Mouse (Mus musculus): ENCODE data around the gene Mpdz. TPM values are rescaled to one million over a fixed set of nuclear protein-coding genes. Genes with fewer than 3 reads are reported as not detected.

The Mpdz gene
- polyA plus RNA-seq, 1 experiment from 2014 or later, result 32.8 TPM

DNA sequence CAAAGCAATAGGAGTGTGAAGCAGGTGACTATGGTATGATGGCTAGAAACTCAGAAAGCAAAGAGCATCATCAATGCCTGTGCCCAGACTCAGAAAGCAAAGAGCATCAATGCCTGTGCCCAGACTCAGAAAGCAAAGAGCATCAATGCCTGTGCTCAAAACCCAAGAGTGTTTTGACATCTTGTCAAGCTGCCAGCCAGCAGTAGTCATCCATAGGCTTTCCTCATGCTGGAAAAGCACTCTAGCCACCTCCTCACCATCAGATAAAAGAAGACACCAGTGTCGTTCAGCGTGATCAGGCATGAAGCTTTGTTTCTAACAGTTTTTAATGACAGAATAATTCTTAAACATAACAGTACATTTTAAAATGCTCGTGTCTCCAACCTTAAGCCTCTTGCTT is 8.7 kb downstream of the Mpdz start:
- H3K27ac ChIP-seq, result no peak overlapping the region
- H3K4me1 ChIP-seq, result peaks cover 13% of the 10 kb centered on the region; the same call in 1 of the 2 replicates
- H3K4me3 ChIP-seq, result no peak overlapping the region
- H3K9me3 ChIP-seq, result no peaks in the 10 kb centered on the region
- DNase-seq (ENCODE audit: low spot score), result no peak
- H3K36me3 ChIP-seq, result no peaks in the 10 kb centered on the region
- WGBS, result 67% methylated on average over 3 of the region's 3 CpGs
- H3K27me3 ChIP-seq (ENCODE audit: insufficient read depth, poor library complexity, severe bottlenecking), result no peaks in the 10 kb centered on the region

- no peak overlapping the region for H3K4me3 ChIP-seq
- H3K27ac ChIP-seq, result no peak overlapping the region
- peaks cover 5% of the 10 kb centered on the region; the same call in 1 of the 2 replicates for H3K36me3 ChIP-seq
- H3K9me3 ChIP-seq, result no peaks in the 10 kb centered on the region
- 81% methylated on average over 4 of the region's 4 CpGs for WGBS
- DNase-seq (ENCODE audit: low spot score), result no peak
- H3K4me1 ChIP-seq, result peaks cover 15% of the 10 kb centered on the region; the same call in 1 of the 2 replicates
- H3K27me3 ChIP-seq (ENCODE audit: insufficient read depth, poor library complexity, severe bottlenecking), result no peaks in the 10 kb centered on the region
Observed at GRCm38 (mm10) chr4:81430826-81431225, 11.8 kb downstream of the Mpdz start.

DNA sequence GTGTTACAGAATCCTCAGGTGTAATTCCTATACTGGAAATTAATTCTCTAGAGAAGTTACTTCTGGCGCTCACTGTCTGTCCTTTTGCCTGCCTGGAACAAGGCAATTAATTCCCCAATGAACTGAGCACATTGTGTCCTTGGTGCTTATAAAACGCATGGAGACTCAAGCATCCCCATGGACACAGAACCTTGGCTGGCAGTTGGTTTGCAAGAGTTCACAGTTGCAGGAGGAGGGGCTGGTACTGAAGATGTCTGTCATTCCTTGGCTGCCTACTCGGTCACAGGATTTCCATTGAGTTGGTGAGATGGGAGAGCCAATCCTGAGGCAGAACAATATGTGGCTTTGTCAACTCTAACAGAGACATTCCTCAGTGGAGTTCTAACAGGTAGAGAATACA is 12.5 kb downstream of the Mpdz start:
- H3K27ac ChIP-seq, result no peak overlapping the region
- H3K9me3 ChIP-seq, result no peaks in the 10 kb centered on the region
- no peak for DNase-seq (ENCODE audit: low spot score)
- WGBS, result 71% methylated on average over 3 of the region's 3 CpGs
- peaks cover 17% of the 10 kb centered on the region; the same call in 1 of the 2 replicates for H3K4me1 ChIP-seq
- peaks cover 5% of the 10 kb centered on the region; the same call in 1 of the 2 replicates for H3K36me3 ChIP-seq
- no peaks in the 10 kb centered on the region for H3K27me3 ChIP-seq (ENCODE audit: insufficient read depth, poor library complexity, severe bottlenecking)
- no peak overlapping the region for H3K4me3 ChIP-seq

DNA sequence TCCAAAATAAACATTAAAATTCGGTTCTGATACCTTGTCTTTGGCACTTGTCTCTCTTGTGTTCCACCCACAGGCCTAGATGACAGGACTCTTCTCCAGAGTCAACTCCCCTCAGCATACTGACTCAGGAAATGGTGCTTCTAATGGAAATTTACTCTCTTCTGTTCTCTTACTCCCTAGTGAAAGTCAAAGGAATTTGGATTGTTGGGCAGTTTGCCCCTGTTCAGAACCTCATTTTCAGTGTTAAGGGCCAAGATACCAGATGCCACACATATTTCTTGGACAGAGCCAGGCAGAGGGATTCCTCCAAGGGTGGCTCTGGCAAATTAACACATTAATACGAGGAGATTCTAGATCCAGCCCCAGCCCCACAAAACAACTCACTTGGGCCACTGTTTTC is 12.9 kb downstream of the Mpdz start:
- Histone ChIP-seq H3K4me3 (no peak overlapping the region), H3K27ac (no peak overlapping the region), H3K27me3 (ENCODE audit: insufficient read depth, poor library complexity, severe bottlenecking) (no peaks in the 10 kb centered on the region), H3K36me3 (peaks cover 5% of the 10 kb centered on the region; the same call in 1 of the 2 replicates), H3K4me1 (peaks cover 17% of the 10 kb centered on the region; the same call in 1 of the 2 replicates), H3K9me3 (no peaks in the 10 kb centered on the region)
- 70% methylated on average over 2 of the region's 2 CpGs for WGBS
- DNase-seq (ENCODE audit: low spot score), result no peak

DNA sequence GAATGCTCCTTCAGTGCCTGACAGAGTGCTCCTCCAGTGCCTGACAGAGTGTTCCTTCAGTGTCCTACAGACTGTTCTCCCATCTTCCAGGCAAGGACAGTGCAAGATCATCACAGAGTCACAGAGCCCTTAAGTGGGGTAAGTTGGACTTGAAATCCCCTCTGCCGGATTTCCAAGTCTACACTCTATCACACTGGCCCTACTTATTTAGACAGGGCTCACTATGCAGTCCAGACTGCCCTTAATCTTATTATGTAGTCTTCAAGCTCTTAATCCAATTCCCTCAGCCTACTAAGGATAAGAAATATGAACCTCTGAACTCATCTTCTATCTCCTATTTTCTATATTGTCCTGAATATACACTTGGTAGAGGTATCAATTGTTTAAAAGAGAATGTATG is 19.1 kb downstream of the Mpdz start:
- H3K27ac ChIP-seq, result no peak overlapping the region
- H3K36me3 ChIP-seq, result peaks cover 4% of the 10 kb centered on the region; the same call in 1 of the 2 replicates
- whole genome bisulfite sequencing, result 67% methylated on average over 1 of the region's 1 CpGs
- H3K4me1 ChIP-seq, result peaks cover 8% of the 10 kb centered on the region; the same call in 1 of the 2 replicates
- no peaks in the 10 kb centered on the region for H3K9me3 ChIP-seq
- no peak for DNase-seq (ENCODE audit: low spot score)
- no peaks in the 10 kb centered on the region for H3K27me3 ChIP-seq (ENCODE audit: insufficient read depth, poor library complexity, severe bottlenecking)
- H3K4me3 ChIP-seq, result no peak overlapping the region

GRCm38 (mm10) chr4:81421621-81422020 is 21.0 kb downstream of the Mpdz start:
- WGBS, result 49% methylated on average over 2 of the region's 2 CpGs
- Histone ChIP-seq H3K4me1 (peaks cover 9% of the 10 kb centered on the region; the same call in 1 of the 2 replicates), H3K36me3 (no peaks in the 10 kb centered on the region), H3K27ac (no peak overlapping the region), H3K4me3 (no peak overlapping the region), H3K9me3 (no peaks in the 10 kb centered on the region), H3K27me3 (ENCODE audit: insufficient read depth, poor library complexity, severe bottlenecking) (no peaks in the 10 kb centered on the region)
- DNase-seq (ENCODE audit: low spot score), result no peak

- Histone ChIP-seq H3K4me3 (no peak overlapping the region), H3K9me3 (no peaks in the 10 kb centered on the region), H3K4me1 (peaks cover 5% of the 10 kb centered on the region; the same call in 1 of the 2 replicates), H3K36me3 (no peaks in the 10 kb centered on the region), H3K27ac (no peak overlapping the region), H3K27me3 (ENCODE audit: insufficient read depth, poor library complexity, severe bottlenecking) (no peaks in the 10 kb centered on the region)
- DNase-seq (ENCODE audit: low spot score), result no peak
- 89% methylated on average over 10 of the region's 10 CpGs for WGBS
Observed at GRCm38 (mm10) chr4:81415324-81416026, 27.1 kb downstream of the Mpdz start.

DNA sequence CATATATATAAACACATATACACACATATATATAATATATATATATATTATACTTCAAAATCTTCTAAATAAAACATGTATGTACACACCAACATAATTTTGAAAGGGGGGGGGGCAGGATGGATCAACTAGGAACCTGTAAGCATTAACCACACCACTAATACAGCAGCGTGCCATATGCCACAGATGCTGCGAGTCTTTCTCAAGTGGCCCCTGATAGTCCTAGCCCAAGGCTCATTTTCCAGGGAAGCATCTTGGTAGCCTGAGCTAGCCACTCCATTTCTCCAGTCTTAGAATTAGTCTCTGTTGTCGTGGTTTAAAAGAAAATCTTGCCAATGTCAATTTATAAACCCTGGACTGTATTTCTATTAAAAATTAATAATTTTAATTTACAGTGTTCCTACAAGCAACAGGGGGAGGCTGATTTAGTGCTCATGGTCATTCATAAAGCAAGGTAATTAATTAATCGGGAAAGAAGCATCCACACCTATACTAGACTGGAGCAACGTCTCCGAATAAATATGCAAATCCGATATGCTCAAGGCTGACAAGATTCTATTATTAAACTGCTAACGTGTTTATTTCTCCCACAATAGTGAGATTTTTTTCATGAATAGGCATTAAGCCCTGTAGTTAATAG is 27.8 kb downstream of the Mpdz start:
- Histone ChIP-seq H3K27ac (no peak overlapping the region), H3K9me3 (no peaks in the 10 kb centered on the region), H3K27me3 (ENCODE audit: insufficient read depth, poor library complexity, severe bottlenecking) (no peaks in the 10 kb centered on the region), H3K4me3 (no peak overlapping the region), H3K36me3 (no peaks in the 10 kb centered on the region), H3K4me1 (peaks cover 5% of the 10 kb centered on the region; the same call in 1 of the 2 replicates)
- WGBS, result 95% methylated on average over 8 of the region's 8 CpGs
- DNase-seq (ENCODE audit: low spot score), result no peak

- DNase-seq (ENCODE audit: low spot score), result no peak
- Histone ChIP-seq H3K27ac (no peak overlapping the region), H3K36me3 (peaks cover 10% of the 10 kb centered on the region), H3K27me3 (ENCODE audit: insufficient read depth, poor library complexity, severe bottlenecking) (no peaks in the 10 kb centered on the region), H3K4me1 (no peaks in the 10 kb centered on the region), H3K4me3 (no peak overlapping the region), H3K9me3 (no peaks in the 10 kb centered on the region)
- 83% methylated on average over 6 of the region's 6 CpGs for WGBS
Observed at GRCm38 (mm10) chr4:81396883-81397282, 45.7 kb downstream of the Mpdz start.

DNA sequence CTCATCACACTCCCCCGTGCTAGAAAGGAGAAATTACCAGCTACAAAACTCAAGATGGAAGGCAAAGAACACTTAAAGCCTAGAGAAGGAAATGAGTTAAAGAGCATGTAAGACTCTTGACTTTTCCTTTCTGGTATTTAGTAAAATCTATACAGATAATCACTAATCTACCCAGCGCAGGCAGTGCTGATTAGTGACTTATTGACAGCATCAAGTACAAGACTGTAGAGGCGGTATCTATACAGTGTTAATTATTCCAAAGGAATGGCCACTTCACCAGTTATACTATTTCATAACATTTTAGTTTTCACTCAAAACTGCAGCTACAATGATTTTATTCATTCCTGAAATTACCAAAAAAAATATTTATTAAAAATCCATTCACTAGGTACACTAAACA is 49.7 kb downstream of the Mpdz start:
- WGBS, result 80% methylated on average over 3 of the region's 3 CpGs
- Histone ChIP-seq H3K9me3 (no peaks in the 10 kb centered on the region), H3K36me3 (peaks cover 10% of the 10 kb centered on the region), H3K27ac (no peak overlapping the region), H3K4me3 (no peak overlapping the region), H3K27me3 (ENCODE audit: insufficient read depth, poor library complexity, severe bottlenecking) (no peaks in the 10 kb centered on the region), H3K4me1 (peaks cover 11% of the 10 kb centered on the region)
- DNase-seq (ENCODE audit: low spot score), result no peak

DNA sequence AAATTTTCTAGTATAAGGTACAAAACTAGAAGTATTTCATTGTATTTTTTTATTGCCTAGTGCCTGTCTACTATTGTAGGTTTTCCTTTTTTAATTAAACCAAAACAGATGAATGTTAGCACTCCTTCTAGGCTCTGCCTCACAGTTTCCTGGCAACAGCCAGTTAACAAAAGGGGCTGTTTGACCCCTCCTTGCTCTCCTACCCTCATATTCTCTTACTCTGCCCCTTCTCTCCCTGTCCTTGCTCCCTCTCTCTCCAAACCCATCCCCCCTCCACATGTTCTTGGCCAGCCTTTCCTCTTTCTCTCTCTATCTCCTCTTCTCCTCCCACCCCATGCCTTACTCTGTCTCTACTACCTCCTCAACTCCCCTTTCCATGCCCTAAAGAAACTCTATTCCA is 53.4 kb downstream of the Mpdz start:
- Histone ChIP-seq H3K4me3 (no peak overlapping the region), H3K27me3 (ENCODE audit: insufficient read depth, poor library complexity, severe bottlenecking) (no peaks in the 10 kb centered on the region), H3K27ac (no peak overlapping the region), H3K36me3 (peaks cover 12% of the 10 kb centered on the region), H3K9me3 (no peaks in the 10 kb centered on the region), H3K4me1 (peaks cover 11% of the 10 kb centered on the region)
- peak; percentile 28 for DNase-seq (ENCODE audit: low spot score)

DNA sequence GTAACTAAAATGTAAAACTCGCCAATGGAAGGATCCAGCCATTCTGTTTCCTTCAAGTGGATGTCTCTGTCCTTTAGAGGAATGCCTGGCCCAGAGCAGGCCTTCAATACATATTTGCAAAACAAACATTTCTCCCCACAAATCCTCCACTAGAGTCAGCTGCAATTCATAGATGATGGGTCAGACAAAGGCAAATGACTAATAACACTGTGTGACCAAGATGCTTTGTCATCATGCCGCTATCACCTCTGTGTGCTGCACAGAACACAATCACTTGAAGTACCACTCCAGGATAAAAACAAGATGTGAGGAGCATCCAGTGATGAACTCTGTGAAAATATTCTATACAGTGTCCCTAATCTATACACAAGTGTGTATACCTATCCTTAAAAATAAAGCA is 55.0 kb downstream of the Mpdz start:
- H3K4me1 ChIP-seq, result peaks cover 11% of the 10 kb centered on the region
- H3K36me3 ChIP-seq, result peaks cover 28% of the 10 kb centered on the region
- no peak overlapping the region for H3K27ac ChIP-seq
- H3K9me3 ChIP-seq, result no peaks in the 10 kb centered on the region
- no peak for DNase-seq (ENCODE audit: low spot score)
- no peaks in the 10 kb centered on the region for H3K27me3 ChIP-seq (ENCODE audit: insufficient read depth, poor library complexity, severe bottlenecking)
- no peak overlapping the region for H3K4me3 ChIP-seq
- WGBS, result 84% methylated on average over 2 of the region's 2 CpGs

DNA sequence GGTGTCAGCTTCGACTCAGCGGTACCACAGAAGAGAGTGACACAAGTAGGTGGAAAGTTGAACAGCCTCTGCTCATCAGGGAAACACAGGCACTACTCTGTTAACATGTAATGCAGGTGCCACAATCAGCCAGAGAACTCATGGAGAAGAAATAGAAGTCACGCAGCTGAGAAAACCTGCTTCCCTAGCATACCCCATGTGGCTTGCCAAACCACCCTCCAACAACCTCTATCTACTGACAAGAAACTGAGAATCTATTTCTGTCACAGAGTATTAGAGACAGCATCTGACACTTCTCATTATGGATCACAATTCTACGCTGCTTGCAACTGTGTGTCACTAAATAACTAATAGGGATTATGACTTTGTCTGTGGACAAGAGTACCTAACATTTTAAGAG is 70.3 kb downstream of the Mpdz start:
- H3K27ac ChIP-seq, result no peak overlapping the region

More for the DNA sequence above, 70.3 kb downstream of the Mpdz start:
- no peak overlapping the region for H3K4me3 ChIP-seq
- 75% methylated on average over 4 of the region's 4 CpGs for WGBS
- peaks cover 18% of the 10 kb centered on the region for H3K36me3 ChIP-seq
- no peak for DNase-seq (ENCODE audit: low spot score)
- H3K4me1 ChIP-seq, result peaks cover 3% of the 10 kb centered on the region; the same call in 1 of the 2 replicates
- H3K9me3 ChIP-seq, result no peaks in the 10 kb centered on the region
- no peaks in the 10 kb centered on the region for H3K27me3 ChIP-seq (ENCODE audit: insufficient read depth, poor library complexity, severe bottlenecking)
